Mouse (Mus musculus) ES-Bruce4 (cell line): Measurements from ENCODE around the gene Fgd2. TPM values are rescaled to one million over a fixed set of nuclear protein-coding genes. Genes with fewer than 3 reads are reported as not detected.
"Not testable (repeated sequence)": the region's sequence is repeated elsewhere in the genome, so short reads cannot be mapped to it uniquely, and the experiment has no call there.

ENCODE experiments used
- H3K27ac ChIP-seq: 2 replicates; pipeline ENCODE4 v1.5.1; 2012; ENCODE audit warnings: low read length, inconsistent platforms; ENCODE audit not compliant: insufficient read depth
- H3K27me3 ChIP-seq: 2 replicates; pipeline ENCODE4 v1.6.1; 2012; ENCODE audit warnings: mild to moderate bottlenecking, low read length, inconsistent platforms; ENCODE audit not compliant: control insufficient read depth, poor library complexity, insufficient read depth, severe bottlenecking
- H3K36me3 ChIP-seq: 2 replicates; pipeline ENCODE4 v1.6.1; 2012; ENCODE audit warnings: inconsistent platforms, mild to moderate bottlenecking, low read length, moderate library complexity; ENCODE audit not compliant: control insufficient read depth, poor library complexity, insufficient read depth, severe bottlenecking
- H3K4me1 ChIP-seq: one replicate; pipeline ENCODE4 v1.8.1; 2011; ENCODE audit warnings: low read length; ENCODE audit not compliant: control insufficient read depth, insufficient read depth
- H3K4me3 ChIP-seq: 2 replicates; pipeline ENCODE4 v1.5.1; 2011; ENCODE audit warnings: low read depth, mild to moderate bottlenecking, low read length
- H3K9ac ChIP-seq: 2 replicates; pipeline ENCODE4 v1.6.1; 2012; ENCODE audit warnings: low read depth, mild to moderate bottlenecking, inconsistent platforms; ENCODE audit not compliant: poor library complexity, severe bottlenecking
- H3K9me3 ChIP-seq: replicated peaks from 2 replicates; pipeline ENCODE4 v1.6.1; 2012; ENCODE audit warnings: mild to moderate bottlenecking, low read length, inconsistent platforms; ENCODE audit not compliant: control insufficient read depth, poor library complexity, insufficient read depth, severe bottlenecking
- CTCF ChIP-seq: IDR thresholded peaks from one replicate; pipeline ENCODE4 v1.8.1; 2011; ENCODE audit warnings: low read depth, low read length
- EP300 ChIP-seq: IDR thresholded peaks from 2 replicates; pipeline ENCODE4 v1.6.1; 2011; ENCODE audit warnings: low read depth, low read length; ENCODE audit not compliant: insufficient read depth
- POLR2A ChIP-seq: IDR thresholded peaks from one replicate; pipeline ENCODE4 v1.8.1; 2011; ENCODE audit warnings: low read length; ENCODE audit not compliant: insufficient read depth
- polyA plus RNA-seq: library from polyadenylated mRNA; stranded (reverse); fragments of >200 nt; gene quantifications from 2 replicates; pipeline ENCODE4 v1.2.4, GENCODE M21; 2011; ENCODE audit warnings: low read depth; ENCODE audit not compliant: missing spikeins, insufficient read depth, insufficient read length

The Fgd2 gene
- polyA plus RNA-seq, 1 experiment: 5.1 TPM

DNA sequence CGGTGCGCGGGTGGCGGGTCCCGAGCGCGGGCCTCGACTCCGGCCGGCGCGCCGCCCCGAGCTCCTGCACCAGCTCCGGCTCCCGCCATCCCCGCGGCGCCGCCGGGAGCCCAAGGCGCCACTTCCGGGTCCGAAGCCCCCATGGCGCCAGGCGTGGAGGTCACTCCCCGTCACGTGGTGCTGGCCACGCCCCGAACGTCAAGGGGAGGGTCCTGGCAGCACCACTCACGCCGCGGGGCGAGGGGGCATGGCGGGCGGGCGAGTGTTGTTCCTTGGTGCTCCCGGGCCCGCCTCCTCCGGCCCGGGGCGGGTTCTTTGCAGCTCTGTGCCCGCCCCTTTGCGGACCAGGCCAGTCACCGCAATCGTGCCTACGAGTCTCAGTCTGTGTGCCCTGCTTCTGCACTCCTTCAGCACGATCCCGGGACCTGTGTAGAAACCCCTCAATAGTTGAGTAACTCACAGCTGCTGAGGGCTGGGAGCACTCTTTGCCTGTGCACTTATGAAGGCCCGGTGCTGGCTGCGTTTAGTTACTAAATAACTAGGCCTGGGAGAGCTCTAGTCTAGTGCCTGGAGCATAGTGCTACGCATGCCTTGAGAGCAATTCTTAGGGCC, 13.0 kb upstream of the Fgd2 start, which contains the start of gene Mtch1:
Gene Mtch1, minus strand, starts transcription at position 290 of the 612 bp plus-strand sequence.
- Histone ChIP-seq H3K36me3 (0 out of 2 replicates have a peak, but pooled peaks cover 2% of the 10 kb centered on the region), H3K9ac (peak within 1 kb of the TSS; percentile 77), H3K9me3 (no peaks in the 10 kb centered on the region), H3K27me3 (no peaks in the 10 kb centered on the region), H3K4me1 (no peaks in the 10 kb centered on the region), H3K27ac (peak within 1 kb of the TSS; percentile 13), H3K4me3 (peak within 1 kb of the TSS; percentile 95)
- peak; percentile 78 for TF ChIP-seq POLR2A
- no peak for TF ChIP-seq CTCF
- no peak for TF ChIP-seq EP300

DNA sequence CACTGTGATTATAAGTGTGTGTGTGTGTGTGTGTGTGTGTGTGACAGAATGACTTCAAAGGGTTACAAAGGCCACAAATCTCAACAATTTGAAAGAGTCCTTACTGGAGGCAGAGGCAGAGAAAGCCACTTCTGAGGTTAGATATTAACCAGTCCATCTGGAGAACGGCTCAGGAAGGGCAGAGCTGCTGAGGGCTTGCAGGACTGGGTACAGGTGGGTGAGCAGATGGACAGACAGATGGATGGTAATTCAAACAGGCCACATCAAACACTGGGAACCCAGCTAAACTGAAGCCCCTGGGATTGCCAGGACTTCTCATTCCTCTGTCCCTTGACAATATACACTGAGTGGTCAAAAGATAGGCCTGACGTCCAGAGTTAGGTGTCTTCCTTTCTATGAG, 11.7 kb upstream of the Fgd2 start:
- TF ChIP-seq POLR2A (no peak), EP300 (no peak), CTCF (no peak)
- Histone ChIP-seq H3K36me3 (0 out of 2 replicates have a peak, but pooled peaks cover 2% of the 10 kb centered on the region), H3K27ac (no peak overlapping the region), H3K4me1 (no peaks in the 10 kb centered on the region), H3K9ac (no peak overlapping the region), H3K27me3 (no peaks in the 10 kb centered on the region), H3K4me3 (no peak overlapping the region), H3K9me3 (no peaks in the 10 kb centered on the region)

DNA sequence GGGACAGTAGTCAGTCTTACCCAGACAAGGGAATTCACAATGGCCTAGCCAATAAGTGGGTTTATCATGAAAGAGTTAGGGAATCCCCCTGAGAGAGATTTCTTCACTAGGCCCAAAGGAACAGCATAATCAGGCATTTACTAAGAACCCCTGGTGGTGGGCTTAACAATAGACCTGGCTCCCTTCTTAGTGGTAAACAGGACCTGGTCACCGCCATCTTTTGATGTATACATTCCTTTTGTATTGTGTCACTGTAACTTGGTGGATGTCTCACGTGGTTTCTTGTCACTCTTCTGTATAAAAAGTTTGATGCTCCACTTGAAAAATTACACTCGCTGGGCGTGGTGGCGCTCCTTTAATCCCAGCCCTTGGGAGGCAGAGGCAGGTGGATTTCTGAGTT, 9.7 kb upstream of the Fgd2 start:
- H3K9me3 ChIP-seq, H3K4me3 ChIP-seq, H3K27ac ChIP-seq, H3K36me3 ChIP-seq, H3K9ac ChIP-seq, H3K4me1 ChIP-seq, H3K27me3 ChIP-seq: not testable (repeated sequence)

DNA sequence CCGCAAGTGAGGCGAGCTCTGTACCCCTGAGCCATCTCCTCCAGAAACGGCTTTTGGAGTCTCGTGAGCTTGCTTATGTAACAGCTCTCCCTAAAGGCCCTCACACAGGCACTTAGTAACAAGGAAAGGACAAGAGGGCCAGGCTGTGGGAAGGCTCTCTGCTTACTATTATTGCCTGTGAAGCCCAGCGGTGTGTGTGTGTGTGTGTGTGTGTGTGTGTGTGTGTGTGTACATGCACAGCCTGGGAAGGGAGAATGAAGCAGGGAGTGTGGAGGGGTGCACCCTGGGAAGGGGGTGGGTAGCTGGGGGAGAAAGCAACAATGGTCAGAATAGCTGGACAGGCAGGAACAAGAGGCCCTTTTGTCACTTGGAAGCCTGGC, 5.3 kb upstream of the Fgd2 start:
- H3K4me3 ChIP-seq: no peak overlapping the region
- no peaks in the 10 kb centered on the region for H3K9me3 ChIP-seq
- H3K36me3 ChIP-seq: no peaks in the 10 kb centered on the region
- H3K27me3 ChIP-seq: no peaks in the 10 kb centered on the region
- H3K9ac ChIP-seq: peak overlapping the region; percentile 15
- no peaks in the 10 kb centered on the region for H3K4me1 ChIP-seq
- TF ChIP-seq CTCF: no peak
- H3K27ac ChIP-seq: no peak overlapping the region

DNA sequence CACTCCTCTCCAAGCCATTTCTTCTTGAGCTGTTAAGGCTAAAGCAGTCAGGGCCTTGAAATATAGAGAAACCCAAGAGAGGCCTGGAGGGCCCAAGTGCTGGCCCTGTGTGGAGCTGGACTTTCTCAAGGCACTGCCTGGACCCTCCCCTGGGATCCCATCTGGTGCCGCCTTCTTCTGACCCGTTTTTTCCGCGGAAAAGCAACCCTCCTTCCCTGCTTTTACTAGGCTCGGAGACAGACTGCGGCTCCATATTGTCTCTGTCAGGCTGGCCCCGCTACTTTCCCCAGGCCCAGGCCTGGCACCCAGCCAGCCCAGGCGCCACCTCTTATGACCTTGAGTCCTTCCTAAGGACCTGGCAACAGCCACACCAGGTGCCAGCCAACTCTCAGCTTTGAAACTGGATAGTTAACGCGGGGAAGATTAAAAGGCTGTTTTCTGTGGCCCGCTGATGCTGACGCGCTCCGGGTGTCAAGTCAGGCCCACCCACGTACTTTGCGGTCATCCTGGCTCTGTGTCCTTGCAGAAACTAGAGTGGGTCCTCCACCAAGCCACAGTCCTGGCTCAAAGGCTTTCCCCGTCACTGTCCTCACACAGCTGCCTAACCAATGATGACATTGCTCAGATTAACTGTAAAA, 4.8 kb upstream of the Fgd2 start:
- H3K27ac ChIP-seq: no peak overlapping the region
- H3K9ac ChIP-seq: peak overlapping the region; percentile 15
- TF ChIP-seq POLR2A: no peak
- TF ChIP-seq CTCF: no peak
- TF ChIP-seq EP300: no peak
- H3K9me3 ChIP-seq: no peaks in the 10 kb centered on the region
- peak overlapping the region; percentile 55 for H3K4me3 ChIP-seq
- no peaks in the 10 kb centered on the region for H3K27me3 ChIP-seq
- H3K4me1 ChIP-seq: peaks cover under 1% of the 10 kb centered on the region
- H3K36me3 ChIP-seq: no peaks in the 10 kb centered on the region

DNA sequence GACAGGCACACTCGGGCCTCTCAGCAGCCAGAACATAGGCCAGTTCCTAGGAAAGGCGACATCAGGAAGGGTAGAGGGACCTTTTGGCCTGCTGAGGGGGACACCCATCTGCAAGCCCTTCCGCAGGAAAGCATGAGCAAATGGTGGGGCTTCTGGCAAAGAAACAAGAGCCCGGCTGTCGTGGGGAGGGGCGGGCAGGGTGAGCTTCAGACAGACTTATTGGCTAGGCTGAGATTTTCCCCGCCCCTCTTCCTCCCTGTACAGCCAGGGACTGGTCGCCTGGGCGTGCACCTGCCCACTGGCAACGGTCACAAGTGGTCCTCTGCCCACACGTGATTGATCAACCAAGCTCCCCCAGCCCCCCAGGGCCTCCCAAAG, 4.2 kb upstream of the Fgd2 start:
- H3K36me3 ChIP-seq: no peaks in the 10 kb centered on the region
- no peak for TF ChIP-seq EP300
- TF ChIP-seq CTCF: no peak
- TF ChIP-seq POLR2A: peak; percentile 51

More for the DNA sequence above, 4.2 kb upstream of the Fgd2 start:
- Histone ChIP-seq H3K9me3 (no peaks in the 10 kb centered on the region), H3K27me3 (no peaks in the 10 kb centered on the region), H3K27ac (no peak overlapping the region), H3K4me1 (peaks cover 3% of the 10 kb centered on the region), H3K4me3 (peak overlapping the region; percentile 72), H3K9ac (peak overlapping the region; percentile 15)
